Mouse (Mus musculus): Measurements from ENCODE around the gene Slc44a2.

- TF ChIP-seq CTCF (IDR thresholded peaks at IDR 0.05; ENCODE audit: low read depth) (no peak), EP300 (IDR thresholded peaks at IDR 0.05; ENCODE audit: low read depth) (no peak)
These were observed 1.9 kb downstream of the Slc44a2 start for GRCm38 (mm10) chr9:21322211-21322916.
